Mouse (Mus musculus) v-Abl transformed pro-B cells (cell line): Measurements from ENCODE around the gene Nlrp6.

Source experiments
- in situ Hi-C, 2 experiments: fragments of 400-800 bp; cut with MboI; formaldehyde crosslinking; loops; one replicate each; pipeline ENCODE4 v1.15.1; 2025; ENCODE audit not compliant: unreplicated experiment in 2 of 2

The Nlrp6 gene

DNA sequence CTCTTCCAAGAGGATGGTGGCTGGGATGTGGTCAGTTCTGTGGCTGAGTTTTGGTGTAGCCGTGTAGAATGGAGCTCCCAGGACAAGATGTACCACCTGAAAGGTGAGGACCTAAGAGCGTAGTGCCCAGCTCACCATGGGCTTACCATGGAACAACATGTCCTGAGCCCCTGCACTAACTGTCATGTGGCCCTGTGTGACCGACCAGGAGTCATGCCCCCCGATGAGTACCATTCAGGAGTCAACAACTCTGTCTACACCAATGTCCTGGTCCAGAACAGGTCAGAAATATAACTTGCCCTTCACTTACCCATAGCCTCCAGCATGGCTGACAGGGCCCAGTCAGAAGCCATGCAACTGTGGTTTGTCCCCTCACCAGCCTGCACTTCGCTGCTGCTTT is 24.5 kb downstream of the Nlrp6 start:
- in situ Hi-C loops: loop anchor here in 1 of 2 experiments (5.0 kb wide), 1 partner anchor 33 kb away; no protein-coding TSS in a partner anchor

- in situ Hi-C loops: loop anchor here in 1 of 2 experiments (5.0 kb wide), 1 partner anchor 34 kb away; no protein-coding TSS in a partner anchor
Measured at GRCm38 (mm10) chr7:140946311-140946710, 25.6 kb downstream of the Nlrp6 start.

DNA sequence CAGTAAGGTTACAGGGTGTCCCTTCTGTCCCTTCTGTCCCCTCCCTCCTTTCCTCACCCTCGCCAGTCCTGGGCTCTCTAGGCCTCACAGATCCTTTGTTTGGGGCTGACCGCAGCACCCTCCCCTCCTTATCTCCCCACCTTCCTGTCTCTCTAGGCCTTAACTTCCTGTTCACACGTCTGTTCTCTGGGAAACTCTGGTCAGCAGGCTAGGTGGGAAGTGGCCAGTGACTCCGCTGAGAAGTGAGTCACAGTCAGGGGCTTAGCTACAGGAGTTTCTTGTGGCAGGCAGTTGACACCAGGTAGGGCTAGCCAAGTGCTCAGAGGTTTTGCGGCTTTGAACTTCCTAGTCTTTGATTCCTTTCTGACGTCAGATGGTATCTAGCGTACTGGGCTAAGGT is 26.3 kb downstream of the Nlrp6 start:
- in situ Hi-C loops: loop anchor here in 1 of 2 experiments (5.0 kb wide), 1 partner anchor 35 kb away; no protein-coding TSS in a partner anchor

DNA sequence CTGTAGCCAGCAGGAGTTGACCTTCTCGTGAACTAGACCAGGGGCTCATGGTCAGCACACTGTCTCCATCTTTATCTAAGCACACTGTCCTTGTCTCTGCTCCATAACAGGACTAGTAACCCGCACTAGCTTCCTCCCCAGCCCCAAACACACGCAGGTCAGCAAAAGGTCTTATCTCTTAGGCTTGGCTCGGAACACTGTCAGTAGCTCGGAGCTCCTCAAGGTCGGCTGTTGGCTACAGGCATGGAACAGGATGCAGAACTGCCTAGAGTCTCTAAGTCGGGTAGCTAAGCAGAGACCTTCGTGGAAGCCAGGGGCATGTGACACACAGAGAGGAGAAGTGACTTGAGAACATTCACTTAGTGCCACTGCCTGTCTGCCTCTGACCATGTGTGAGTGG is 27.5 kb downstream of the Nlrp6 start:
- in situ Hi-C loops: loop anchor here in 1 of 2 experiments (5.0 kb wide), 1 partner anchor 36 kb away; no protein-coding TSS in a partner anchor

DNA sequence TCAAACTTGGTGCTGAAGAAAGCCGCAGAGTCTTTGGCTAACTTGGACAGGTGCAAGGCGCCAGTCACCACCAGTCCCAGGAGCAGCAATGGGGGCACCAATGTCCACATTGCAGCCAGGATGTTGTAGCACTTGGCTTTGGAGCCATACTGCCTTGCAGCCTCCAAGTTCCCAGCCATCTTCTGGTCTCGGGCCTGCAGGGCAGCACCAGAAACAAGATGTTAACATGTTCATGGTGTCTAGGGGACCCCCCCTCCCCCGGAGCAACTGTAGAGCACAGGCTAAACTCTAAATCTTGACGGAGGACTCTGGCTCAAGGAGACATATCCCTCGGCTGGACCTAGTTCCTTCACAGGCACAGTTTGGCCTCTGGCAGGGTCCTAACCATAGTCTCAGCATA is 28.6 kb downstream of the Nlrp6 start:
- in situ Hi-C loops: loop anchor here in 1 of 2 experiments (5.0 kb wide), 1 partner anchor 37 kb away; no protein-coding TSS in a partner anchor

GRCm38 (mm10) chr7:140949824-140950530 is 29.3 kb downstream of the Nlrp6 start, which contains the start of gene Ifitm5:
Gene Ifitm5, minus strand, starts transcription at chr7:140950291.
- in situ Hi-C loops: loop anchor here (5.0 to 25.0 kb wide), 2 partner anchors 38 to 237 kb away; partner anchors contain the start of genes Hras (in 1 of the 2) and Lrrc56 (in 1 of the 2)

DNA sequence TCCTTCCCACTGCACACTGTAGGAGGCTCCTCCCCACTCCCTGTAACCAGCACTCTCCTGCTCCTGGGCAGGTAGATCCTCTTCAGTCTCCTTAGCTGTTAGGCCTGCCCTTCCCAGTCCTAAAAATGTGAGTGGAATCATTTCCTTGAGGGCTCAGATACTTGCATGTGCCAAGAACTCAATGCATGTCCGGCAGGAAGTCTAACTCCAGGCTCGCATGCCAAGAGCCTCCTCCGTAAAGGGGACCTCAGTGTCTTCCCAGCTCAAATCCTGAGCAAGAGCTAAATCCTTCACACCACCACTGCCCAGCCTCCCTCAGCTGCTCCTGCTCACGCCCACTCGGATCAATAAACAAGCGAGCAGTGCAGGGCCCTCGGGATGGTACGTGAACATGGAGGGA is 30.3 kb downstream of the Nlrp6 start:
- in situ Hi-C loops: loop anchor here in 1 of 2 experiments (25.0 kb wide), 1 partner anchor 236 kb away; the partner anchor contains the start of genes Hras and Lrrc56

- in situ Hi-C loops: loop anchor here in 1 of 2 experiments (25.0 kb wide), 1 partner anchor 236 kb away; the partner anchor contains the start of genes Hras and Lrrc56
Measured at GRCm38 (mm10) chr7:140951765-140952164, 31.1 kb downstream of the Nlrp6 start.

DNA sequence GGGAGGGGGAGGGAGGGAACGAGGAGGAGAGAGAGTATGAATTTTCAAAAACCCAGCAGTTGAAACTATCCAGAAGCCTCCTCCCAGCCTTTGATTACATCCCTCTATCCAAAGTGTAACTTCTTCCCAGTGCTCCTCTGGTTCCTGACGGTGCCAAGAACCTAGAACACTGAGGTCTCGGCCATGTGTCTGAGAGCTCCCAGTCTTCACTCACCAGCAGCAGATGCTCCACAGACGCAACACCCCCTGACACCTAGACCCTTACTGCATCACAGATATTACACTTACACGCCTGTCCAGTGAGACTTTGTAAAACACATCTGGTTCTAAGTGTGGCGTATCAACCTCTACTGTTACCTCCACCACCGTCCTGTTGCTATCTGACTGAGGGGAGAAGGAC is 31.7 kb downstream of the Nlrp6 start:
- in situ Hi-C loops: loop anchor here in 1 of 2 experiments (25.0 kb wide), 1 partner anchor 235 kb away; the partner anchor contains the start of genes Hras and Lrrc56

- in situ Hi-C loops: loop anchor here in 1 of 2 experiments (25.0 kb wide), 1 partner anchor 234 kb away; the partner anchor contains the start of genes Hras and Lrrc56
Measured at GRCm38 (mm10) chr7:140953133-140953532, 32.4 kb downstream of the Nlrp6 start.

DNA sequence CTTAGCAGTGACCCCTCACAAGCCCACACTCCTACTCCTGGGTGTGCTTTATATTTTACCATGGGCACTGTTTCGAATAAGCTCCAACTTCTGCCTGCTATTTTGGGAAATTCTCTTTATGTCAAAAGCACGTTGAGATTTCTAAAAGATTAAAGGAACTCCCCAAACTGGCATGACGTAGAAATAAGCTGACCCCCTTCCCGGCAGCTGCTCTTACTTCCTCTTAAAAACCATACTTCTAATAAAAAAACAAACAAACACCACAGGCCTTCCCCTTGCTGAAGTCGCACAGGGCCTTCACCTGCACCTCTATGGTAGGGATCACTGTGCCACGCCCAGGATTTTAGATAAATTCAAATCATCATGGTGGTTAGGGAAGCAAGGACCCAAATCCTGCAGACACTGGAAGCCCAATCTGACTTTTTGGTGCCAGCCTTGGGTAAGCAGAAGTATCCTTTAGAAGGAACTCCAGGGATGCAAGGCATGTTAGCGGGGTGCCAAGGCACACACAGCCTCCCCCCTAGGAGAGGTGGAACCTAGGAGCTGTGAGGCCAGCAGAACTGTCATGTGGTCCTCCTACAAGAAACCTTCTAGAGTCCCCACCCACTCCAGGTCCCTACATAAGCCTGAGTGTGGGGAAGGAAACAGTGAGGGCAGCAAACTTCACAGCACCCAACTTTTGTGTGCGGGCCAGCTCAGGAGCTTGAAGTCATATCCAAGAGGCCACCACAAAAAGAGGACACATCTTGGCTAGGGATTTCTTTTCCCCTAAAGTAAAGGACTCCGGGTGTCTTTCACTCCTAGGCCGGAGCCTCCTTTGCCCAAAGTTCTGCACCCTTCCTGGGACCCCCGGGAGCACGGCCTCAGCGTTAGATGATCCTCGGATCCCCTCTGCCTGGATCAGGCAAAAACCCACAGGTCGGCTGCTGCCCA is 33.4 kb downstream of the Nlrp6 start:
- in situ Hi-C loops: loop anchor here in 1 of 2 experiments (25.0 kb wide), 1 partner anchor 233 kb away; the partner anchor contains the start of genes Hras and Lrrc56

DNA sequence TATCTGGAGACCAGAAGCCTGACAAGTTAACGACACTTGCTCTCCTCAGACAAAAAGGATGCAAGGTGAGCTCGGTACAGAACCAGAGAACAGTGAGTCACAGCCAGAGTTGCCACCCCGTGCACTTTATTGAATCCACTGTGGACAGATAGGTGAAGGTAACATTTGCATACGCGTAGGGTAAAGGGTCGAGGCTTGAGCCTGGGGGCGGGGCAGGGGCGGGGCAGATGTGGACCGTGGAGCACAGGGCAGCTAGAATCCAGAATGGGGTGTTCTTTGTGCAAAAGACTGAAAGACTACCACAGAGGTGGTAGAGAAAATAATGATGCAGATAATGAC is 34.0 kb downstream of the Nlrp6 start:
- in situ Hi-C loops: loop anchor here (5.0 to 25.0 kb wide), 5 partner anchors 43 to 233 kb away; partner anchors contain the start of genes Hras (in 1 of the 2), Ifitm3 (in 1 of the 2) and Lrrc56 (in 1 of the 2)

DNA sequence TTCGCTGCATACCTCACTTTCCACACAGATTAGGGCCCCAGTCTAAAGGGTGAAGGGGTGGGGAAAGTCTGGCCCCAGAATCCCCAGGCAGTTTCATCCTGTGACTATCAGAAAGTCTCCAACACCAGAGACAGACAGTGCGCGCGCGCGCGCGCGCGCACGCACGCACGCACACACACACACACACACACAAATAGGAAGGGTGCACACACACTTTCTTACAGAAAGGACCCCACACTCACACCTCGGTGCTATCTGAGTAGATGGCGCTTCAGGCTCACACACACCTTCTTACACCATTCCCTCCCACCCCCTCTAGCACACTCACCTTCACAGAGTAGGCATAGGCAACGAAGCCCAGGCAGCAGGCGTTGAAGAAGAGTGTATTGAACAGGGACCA is 34.6 kb downstream of the Nlrp6 start:
- in situ Hi-C loops: loop anchor here (5.0 to 25.0 kb wide), 5 partner anchors 42 to 232 kb away; partner anchors contain the start of genes Hras (in 1 of the 2), Ifitm3 (in 1 of the 2) and Lrrc56 (in 1 of the 2)

GRCm38 (mm10) chr7:140955758-140956555 is 35.3 kb downstream of the Nlrp6 start, which contains the start of the genes Gm45717 and Ifitm2:
Gene Gm45717, minus strand, starts transcription at chr7:140955937.
Gene Ifitm2, minus strand, starts transcription at chr7:140955987.
- in situ Hi-C loops: loop anchor here (5.0 to 25.0 kb wide), 5 partner anchors 41 to 231 kb away; partner anchors contain the start of genes Hras (in 1 of the 2), Ifitm3 (in 1 of the 2) and Lrrc56 (in 1 of the 2)

DNA sequence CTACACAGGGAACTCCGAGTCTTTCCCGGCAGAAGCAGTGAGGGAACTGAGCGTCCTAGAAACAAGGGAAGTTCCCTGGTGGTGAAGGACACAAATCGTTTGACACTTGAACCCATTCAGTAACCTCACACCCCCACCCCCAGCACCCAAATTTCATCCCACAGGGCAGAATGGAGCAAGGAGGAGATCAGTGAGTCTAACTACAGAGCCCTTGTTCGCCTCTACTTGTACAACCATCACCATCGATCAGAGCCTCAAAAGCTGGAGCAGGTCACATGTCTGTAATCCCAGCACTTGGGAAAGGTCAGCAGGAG is 35.8 kb downstream of the Nlrp6 start:
- in situ Hi-C loops: loop anchor here (5.0 to 25.0 kb wide), 5 partner anchors 41 to 231 kb away; partner anchors contain the start of genes Hras (in 1 of the 2), Ifitm3 (in 1 of the 2) and Lrrc56 (in 1 of the 2)

GRCm38 (mm10) chr7:140959181-140959901 is 38.6 kb downstream of the Nlrp6 start:
- in situ Hi-C loops: loop anchor here (5.0 to 25.0 kb wide), 5 partner anchors 38 to 228 kb away; partner anchors contain the start of genes Hras (in 1 of the 2), Ifitm3 (in 1 of the 2) and Lrrc56 (in 1 of the 2)

DNA sequence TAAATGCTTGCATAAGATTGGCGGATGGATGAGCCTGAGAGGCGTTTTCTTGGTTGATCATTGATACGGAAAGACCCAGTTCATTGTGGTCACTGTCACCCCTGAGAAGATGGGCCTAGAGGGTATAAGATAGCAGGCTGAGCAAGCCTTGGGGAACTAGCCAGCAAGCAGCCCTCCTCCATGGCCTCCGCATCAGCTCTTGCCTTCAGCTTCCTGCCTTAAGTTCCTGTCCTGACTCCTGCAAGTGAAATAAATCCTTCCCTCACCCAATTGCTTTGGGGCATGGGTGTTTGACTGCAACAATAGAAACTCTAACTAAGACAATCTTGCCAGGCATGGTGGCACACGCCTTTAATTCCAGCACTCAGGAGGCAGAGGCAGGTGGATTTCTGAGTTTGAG is 39.3 kb downstream of the Nlrp6 start:
- in situ Hi-C loops: loop anchor here in 1 of 2 experiments (25.0 kb wide), 1 partner anchor 227 kb away; the partner anchor contains the start of genes Hras and Lrrc56

DNA sequence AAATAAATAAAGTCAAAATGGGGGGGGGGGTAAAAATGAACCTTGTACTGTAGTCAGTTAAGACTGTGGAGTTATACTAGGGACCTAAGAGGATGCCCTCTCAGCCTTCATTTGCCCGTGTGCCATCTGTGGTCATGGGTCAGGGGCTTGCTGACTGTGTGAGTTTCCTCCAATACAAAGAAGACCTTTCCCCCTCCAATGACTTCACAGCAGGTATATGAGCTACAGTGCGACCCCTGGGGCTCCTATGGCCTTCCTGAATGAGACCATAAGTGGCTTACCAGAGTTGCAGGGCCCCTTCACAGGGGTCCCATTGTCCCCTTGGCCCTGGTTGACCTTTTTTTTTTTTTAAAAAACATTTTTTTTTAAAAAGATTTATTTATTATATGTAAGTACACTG is 40.7 kb downstream of the Nlrp6 start:
- in situ Hi-C loops: loop anchor here in 1 of 2 experiments (25.0 kb wide), 1 partner anchor 226 kb away; the partner anchor contains the start of genes Hras and Lrrc56
